Mouse (Mus musculus): ENCODE measurements around the gene Ndufa10. TPM values are rescaled to one million over a fixed set of nuclear protein-coding genes. Genes with fewer than 3 reads are reported as not detected.

Ndufa10 gene
- total RNA-seq, 2 experiments from 2014 or later = 14.1 to 55.0 TPM

DNA sequence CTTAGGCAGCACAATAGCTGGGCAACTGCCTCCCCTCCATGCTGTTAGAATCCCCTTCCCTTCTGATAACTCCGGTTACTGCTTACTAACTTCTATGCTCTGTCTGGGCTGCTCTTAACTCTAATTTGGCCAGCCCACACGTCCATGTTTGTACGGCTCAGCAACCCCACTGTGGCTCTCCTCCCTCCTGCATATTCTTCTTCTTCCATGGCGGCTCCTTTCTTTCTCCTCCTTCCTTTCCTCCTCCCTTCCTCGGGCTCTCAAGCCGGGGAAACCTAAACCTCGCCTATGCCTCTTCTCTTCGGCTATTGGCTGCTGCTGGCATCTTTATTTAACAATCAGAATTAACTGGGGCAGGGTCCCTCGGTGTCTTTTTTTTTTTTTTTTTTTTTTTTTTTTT lies 40.9 kb downstream of the Ndufa10 start:
- no peak for ATAC-seq (replicated peaks; ENCODE audit: low FRiP score, poor library complexity, severe bottlenecking)

- ATAC-seq (replicated peaks; ENCODE audit: low FRiP score, poor library complexity, severe bottlenecking) = no peak
Measured at GRCm38 (mm10) chr1:92432098-92432497, 41.6 kb downstream of the Ndufa10 start.

GRCm38 (mm10) chr1:92431420-92431819 lies 42.2 kb downstream of the Ndufa10 start:
- no peak for ATAC-seq (replicated peaks; ENCODE audit: low FRiP score, poor library complexity, severe bottlenecking)

DNA sequence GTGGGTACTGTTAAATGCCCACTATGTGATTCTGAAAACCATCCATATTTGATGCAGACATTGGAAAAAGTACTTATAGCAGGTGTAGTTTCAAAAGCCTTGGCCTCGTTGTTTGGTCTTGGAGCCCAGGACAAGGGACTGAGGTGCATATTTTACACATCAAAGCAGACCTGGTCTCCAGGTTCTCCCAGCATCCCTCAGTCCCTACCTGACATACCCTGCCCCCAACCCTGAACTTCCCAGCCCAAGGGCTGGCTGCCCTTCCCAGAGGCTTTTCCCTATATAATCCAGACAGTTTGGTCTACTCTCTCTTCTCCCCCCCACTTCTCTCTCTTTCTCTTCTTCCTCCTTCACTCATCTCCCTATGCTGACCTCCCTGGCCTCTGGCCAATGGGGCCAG lies 42.7 kb downstream of the Ndufa10 start:
- ATAC-seq (replicated peaks; ENCODE audit: low FRiP score, poor library complexity, severe bottlenecking) = no peak

GRCm38 (mm10) chr1:92424714-92425113 lies 48.9 kb downstream of the Ndufa10 start:
- ATAC-seq (replicated peaks; ENCODE audit: low FRiP score, poor library complexity, severe bottlenecking) = no peak

DNA sequence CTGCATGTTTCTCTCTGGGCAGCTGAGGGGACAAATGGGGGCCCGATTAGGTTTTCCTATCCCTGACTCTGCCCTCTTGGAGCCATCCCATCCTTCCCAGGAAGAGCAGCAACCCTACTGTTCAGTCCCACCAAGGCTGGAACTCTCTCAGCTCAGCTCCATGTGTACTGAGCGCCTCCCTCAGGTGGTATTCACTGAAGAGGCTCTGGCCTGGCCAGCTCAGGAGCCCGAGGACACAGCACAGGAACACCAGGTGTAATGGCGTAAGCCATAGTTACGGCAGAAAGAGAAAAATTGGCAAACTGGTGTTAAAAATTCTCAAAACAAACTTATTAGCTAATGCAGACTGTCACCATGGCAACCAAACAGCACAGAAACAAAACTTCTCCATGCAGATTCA lies 68.5 kb downstream of the Ndufa10 start:
- ATAC-seq (replicated peaks; ENCODE audit: low FRiP score, poor library complexity, severe bottlenecking) = no peak

DNA sequence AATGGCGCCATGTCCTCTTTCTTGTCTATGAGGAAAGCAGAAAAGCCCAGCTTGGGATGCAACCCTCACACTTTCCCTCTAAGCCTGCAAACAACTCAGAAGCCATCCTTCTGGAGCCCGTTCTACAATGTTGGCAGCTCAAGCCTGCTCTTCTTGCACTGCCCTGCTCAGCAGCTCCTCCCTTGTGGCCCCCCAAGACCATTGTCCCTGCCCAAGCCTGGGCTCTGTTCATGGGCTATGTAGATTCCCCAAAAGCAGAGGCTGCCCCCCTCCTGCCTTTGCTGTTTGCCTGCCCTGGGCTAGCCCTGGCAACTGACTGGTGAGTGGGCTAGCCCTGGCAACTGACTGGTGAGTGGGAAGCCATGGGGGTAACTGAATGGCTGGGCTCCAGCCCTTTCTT lies 73.1 kb downstream of the Ndufa10 start:
- no peak for ATAC-seq (replicated peaks; ENCODE audit: low FRiP score, poor library complexity, severe bottlenecking)

DNA sequence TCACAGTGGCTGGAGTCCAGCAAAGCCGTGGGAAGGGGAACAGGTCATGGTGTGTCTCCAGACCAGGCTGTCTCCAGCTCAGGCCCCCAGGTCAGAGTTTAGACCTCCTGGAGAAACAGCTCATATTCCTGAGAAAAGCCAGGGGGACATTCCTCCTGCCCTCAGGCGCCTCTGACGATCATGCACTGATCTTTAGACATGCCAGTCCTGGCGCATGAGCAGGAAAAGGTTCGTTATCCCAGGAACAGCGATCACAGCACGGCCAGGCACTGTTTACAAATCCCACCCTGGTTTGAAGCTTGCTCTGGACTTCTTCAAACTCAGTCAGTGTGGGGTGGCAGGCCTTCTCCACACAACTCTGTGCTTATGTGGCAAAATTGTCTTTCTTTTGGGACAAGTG lies 75.1 kb downstream of the Ndufa10 start:
- no peak for ATAC-seq (replicated peaks; ENCODE audit: low FRiP score, poor library complexity, severe bottlenecking)

DNA sequence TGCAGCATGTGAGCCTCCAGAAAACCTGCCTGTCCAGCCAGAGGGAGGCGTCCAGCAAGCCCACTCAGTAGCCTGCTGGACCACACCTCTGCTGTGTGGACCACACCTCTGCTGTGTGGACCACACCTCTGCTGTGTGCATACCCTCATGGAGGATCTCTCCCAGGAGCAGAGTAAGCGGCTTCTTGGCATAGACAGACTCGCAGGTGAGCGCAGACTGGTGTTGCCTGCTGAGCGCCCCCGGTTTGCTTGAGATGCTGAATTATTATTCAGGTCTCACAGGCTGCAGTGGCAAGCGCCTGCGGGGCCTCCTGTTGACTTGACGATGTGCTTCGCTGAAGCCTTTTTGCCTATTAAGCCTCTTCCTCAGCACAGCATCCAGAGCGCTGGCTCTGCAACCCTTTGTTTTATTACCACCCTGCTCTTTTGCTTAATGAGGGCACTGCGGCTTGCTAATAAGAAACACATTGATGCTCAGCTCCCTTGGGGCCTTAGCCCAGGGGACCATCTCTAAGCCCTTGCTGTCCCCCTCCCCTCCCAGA lies 76.1 kb downstream of the Ndufa10 start:
- no peak for ATAC-seq (replicated peaks; ENCODE audit: low FRiP score, poor library complexity, severe bottlenecking)

GRCm38 (mm10) chr1:92394279-92394678 lies 79.4 kb downstream of the Ndufa10 start:
- no peak for ATAC-seq (replicated peaks; ENCODE audit: low FRiP score, poor library complexity, severe bottlenecking)

- no peak for ATAC-seq (replicated peaks; ENCODE audit: low FRiP score, poor library complexity, severe bottlenecking)
Measured at GRCm38 (mm10) chr1:92393166-92393565, 80.5 kb downstream of the Ndufa10 start.

Other genes starting within 250 kb of the Ndufa10 start
- gene Olfr1416, start 11.3 kb upstream of the Ndufa10 start, total RNA-seq (2015; ENCODE audit: low replicate concordance) = not detected in 2 replicates
- not detected in 2 replicates for gene Olfr1416, start 11.3 kb upstream of the Ndufa10 start, total RNA-seq (2017; ENCODE audit: low replicate concordance)
- not detected in 2 replicates for gene Olfr1415, start 22.2 kb upstream of the Ndufa10 start, total RNA-seq (2015; ENCODE audit: low replicate concordance)
- gene Olfr1415, start 22.2 kb upstream of the Ndufa10 start, total RNA-seq (2017; ENCODE audit: low replicate concordance) = not detected in 2 replicates
- not detected in 2 replicates for gene Olfr1414, start 44.8 kb upstream of the Ndufa10 start, total RNA-seq (2015; ENCODE audit: low replicate concordance)
- gene Olfr1414, start 44.8 kb upstream of the Ndufa10 start, total RNA-seq (2017; ENCODE audit: low replicate concordance) = not detected in 2 replicates
- gene Olfr1413, start 97.5 kb upstream of the Ndufa10 start, total RNA-seq (2015; ENCODE audit: low replicate concordance) = not detected in 2 replicates
- gene Olfr1413, start 97.5 kb upstream of the Ndufa10 start, total RNA-seq (2017; ENCODE audit: low replicate concordance) = not detected in 2 replicates
- not detected in 2 replicates for gene Olfr1412, start 111.9 kb upstream of the Ndufa10 start, total RNA-seq (2015; ENCODE audit: low replicate concordance)
- gene Olfr1412, start 111.9 kb upstream of the Ndufa10 start, total RNA-seq (2017; ENCODE audit: low replicate concordance) = not detected in 2 replicates
- not detected in 2 replicates for gene Olfr1411, start 120.6 kb upstream of the Ndufa10 start, total RNA-seq (2015; ENCODE audit: low replicate concordance)
- not detected in 2 replicates for gene Olfr1411, start 120.6 kb upstream of the Ndufa10 start, total RNA-seq (2017; ENCODE audit: low replicate concordance)
- gene Olfr1410, start 131.9 kb upstream of the Ndufa10 start, total RNA-seq (2015; ENCODE audit: low replicate concordance) = not detected in 2 replicates
- gene Olfr1410, start 131.9 kb upstream of the Ndufa10 start, total RNA-seq (2017; ENCODE audit: low replicate concordance) = not detected in 2 replicates
- gene Olfr12, start 143.9 kb upstream of the Ndufa10 start, total RNA-seq (2015; ENCODE audit: low replicate concordance) = not detected in 2 replicates
- not detected in 2 replicates for gene Olfr12, start 143.9 kb upstream of the Ndufa10 start, total RNA-seq (2017; ENCODE audit: low replicate concordance)
- 37.2 and 48.6 TPM in 2 replicates for gene Cops9, start 168.1 kb upstream of the Ndufa10 start, total RNA-seq (2015; ENCODE audit: low replicate concordance)
- gene Cops9, start 168.1 kb upstream of the Ndufa10 start, total RNA-seq (2017; ENCODE audit: low replicate concordance) = 8.2 and 24.3 TPM in 2 replicates
- not detected in 2 replicates for gene Otos, start 175.0 kb upstream of the Ndufa10 start, total RNA-seq (2015; ENCODE audit: low replicate concordance)
- gene Otos, start 175.0 kb upstream of the Ndufa10 start, total RNA-seq (2017; ENCODE audit: low replicate concordance) = 0.70 and 1.1 TPM in 2 replicates

Measured in erythroblast, adult 5-6 weeks (primary cell).